Mouse (Mus musculus): ENCODE data around the gene Misp.

The Misp gene

GRCm38 (mm10) chr10:79824413-79824812 is 3.6 kb downstream of the Misp start:
- no peak for DNase-seq

- DNase-seq, result no peak
These were observed 10.8 kb downstream of the Misp start for GRCm38 (mm10) chr10:79831583-79831982.

- DNase-seq, result no peak
These were observed 11.4 kb downstream of the Misp start for GRCm38 (mm10) chr10:79832026-79832785.

- no peak for DNase-seq
These were observed 12.0 kb downstream of the Misp start for GRCm38 (mm10) chr10:79832786-79833181.

GRCm38 (mm10) chr10:79834769-79835398 is 14.1 kb downstream of the Misp start:
- DNase-seq, result peak; percentile 77 to 78

GRCm38 (mm10) chr10:79836918-79837317 is 16.1 kb downstream of the Misp start:
- DNase-seq, result no peak

- no peak for DNase-seq
These were observed 17.4 kb downstream of the Misp start for GRCm38 (mm10) chr10:79838151-79838550.

GRCm38 (mm10) chr10:79840091-79840490 is 19.3 kb downstream of the Misp start:
- DNase-seq, result no peak

- peak; percentile 61 to 62 for DNase-seq
These were observed 20.1 kb downstream of the Misp start for GRCm38 (mm10) chr10:79840644-79841551.

GRCm38 (mm10) chr10:79842322-79842721 is 21.5 kb downstream of the Misp start:
- no peak for DNase-seq

GRCm38 (mm10) chr10:79843476-79843875 is 22.7 kb downstream of the Misp start:
- no peak for DNase-seq

- no peak for DNase-seq
These were observed 25.8 kb downstream of the Misp start for GRCm38 (mm10) chr10:79846553-79846952.

GRCm38 (mm10) chr10:79849941-79850628 is 29.3 kb downstream of the Misp start:
- no peak for DNase-seq

GRCm38 (mm10) chr10:79851653-79852052 is 30.9 kb downstream of the Misp start:
- DNase-seq, result no peak

- no peak for DNase-seq
These were observed 31.5 kb downstream of the Misp start for GRCm38 (mm10) chr10:79852107-79852789.

- no peak for DNase-seq
These were observed 32.0 kb downstream of the Misp start for GRCm38 (mm10) chr10:79852827-79853226.

GRCm38 (mm10) chr10:79853392-79853791 is 32.6 kb downstream of the Misp start:
- peak; percentile 82 to 84 for DNase-seq

GRCm38 (mm10) chr10:79853860-79854795 is 33.3 kb downstream of the Misp start, which contains the start of gene Ptbp1:
TSS of gene Ptbp1 (plus strand) at chr10:79854427.
- DNase-seq, result peak; percentile 99

GRCm38 (mm10) chr10:79854801-79855541 is 34.2 kb downstream of the Misp start:
- peak; percentile 59 to 67 for DNase-seq
